Mouse (Mus musculus) kidney, embryonic 14.5 days (tissue): ENCODE measurements around the gene Phlda1. TPM values are rescaled to one million over a fixed set of nuclear protein-coding genes. Genes with fewer than 3 reads are reported as not detected.
A peak's percentile ranks its signal among the peaks of the same experiment; 100 is the strongest.

Source experiments
- ATAC-seq: fragments of 200-750 bp; cut with Nextera tagmentation; 2 replicates; pipeline ENCODE4 v1.8.0; 2017; ENCODE audit warnings: moderate number of reproducible peaks, mild to moderate bottlenecking, moderate TSS enrichment, moderate library complexity; ENCODE audit not compliant: low FRiP score, low TSS enrichment
- H3K27ac ChIP-seq: fragments of 300-500 bp; sonication (generic); 2 replicates; pipeline ENCODE4 v1.5.1; 2014; ENCODE audit warnings: low read depth, mild to moderate bottlenecking, low read length, moderate library complexity, mixed read lengths
- H3K27me3 ChIP-seq: fragments of 300-500 bp; sonication (generic); 2 replicates; pipeline ENCODE4 v1.6.1; 2014; ENCODE audit warnings: mild to moderate bottlenecking, low read length; ENCODE audit not compliant: control insufficient read depth, insufficient read depth
- H3K36me3 ChIP-seq: fragments of 300-500 bp; sonication (generic); 2 replicates; pipeline ENCODE4 v1.6.1; 2014; ENCODE audit warnings: low read length, mixed read lengths; ENCODE audit not compliant: control insufficient read depth, insufficient read depth
- H3K4me1 ChIP-seq: fragments of 300-500 bp; sonication (generic); 2 replicates; pipeline ENCODE4 v1.6.1; 2014; ENCODE audit warnings: low read length, mixed read lengths; ENCODE audit not compliant: control insufficient read depth, insufficient read depth
- H3K4me2 ChIP-seq: fragments of 300-500 bp; sonication (generic); replicated peaks from 2 replicates; pipeline ENCODE4 v1.6.1; 2014; ENCODE audit warnings: low read depth, mild to moderate bottlenecking, low read length
- H3K4me3 ChIP-seq: fragments of 300-500 bp; sonication (generic); 2 replicates; pipeline ENCODE4 v1.5.1; 2014; ENCODE audit warnings: mild to moderate bottlenecking, low read length
- H3K9ac ChIP-seq: fragments of 300-500 bp; sonication (generic); 2 replicates; pipeline ENCODE4 v1.6.1; 2014; ENCODE audit warnings: low read depth, mild to moderate bottlenecking, low read length, moderate library complexity
- H3K9me3 ChIP-seq: fragments of 300-500 bp; sonication (generic); 2 replicates; pipeline ENCODE4 v1.6.1; 2016; ENCODE audit warnings: low read length; ENCODE audit not compliant: control insufficient read depth
- WGBS: fragments of 180-500 bp; shearing (Covaris S2); extraction: QIAGEN DNeasy Blood & Tissue Kit; methylation state at CpG from one replicate; pipeline ENCODE4 v1.1.7; 2014; 5-methylcytosine and 5-hydroxymethylcytosine counted together
- polyA plus RNA-seq: library from polyadenylated mRNA; unstranded; fragments of >200 nt; fragmentation: Nextera tagmentation; extraction: Ambion mirVana; gene quantifications from 2 replicates; pipeline ENCODE4 v1.2.1, GENCODE M21; 2014

The Phlda1 gene
- polyA plus RNA-seq, 1 experiment from 2014 or later = 42.3 TPM

DNA sequence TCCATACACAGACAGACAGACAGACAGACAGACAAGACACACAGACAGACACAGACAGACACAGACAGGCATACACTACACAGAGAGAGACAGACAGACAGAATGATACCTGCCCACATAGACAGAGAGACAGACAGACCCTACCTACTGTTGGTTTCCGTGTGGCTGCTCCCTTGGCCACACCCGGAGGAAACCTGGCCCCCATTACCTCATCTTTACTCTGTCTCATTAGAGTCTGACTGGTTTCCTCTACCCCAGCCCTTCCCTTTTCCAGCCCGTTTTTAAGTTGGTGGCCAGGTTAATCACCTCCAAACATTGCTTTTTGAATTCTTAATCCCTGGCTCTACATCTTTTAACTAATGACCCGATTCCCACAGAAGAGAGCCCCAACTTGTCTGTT is 22.2 kb downstream of the Phlda1 start:
- Histone ChIP-seq H3K27me3 (no peaks in the 10 kb centered on the region), H3K4me2 (no peak overlapping the region; the same call in 1 of the 2 replicates), H3K9me3 (no peaks in the 10 kb centered on the region), H3K9ac (no peak overlapping the region), H3K27ac (no peak overlapping the region), H3K36me3 (no peaks in the 10 kb centered on the region), H3K4me3 (no peak overlapping the region), H3K4me1 (peaks cover 5% of the 10 kb centered on the region)
- WGBS = 32% methylated on average over 4 of the region's 4 CpGs
- peak; percentile 33; the same call in 1 of the 2 replicates for ATAC-seq

DNA sequence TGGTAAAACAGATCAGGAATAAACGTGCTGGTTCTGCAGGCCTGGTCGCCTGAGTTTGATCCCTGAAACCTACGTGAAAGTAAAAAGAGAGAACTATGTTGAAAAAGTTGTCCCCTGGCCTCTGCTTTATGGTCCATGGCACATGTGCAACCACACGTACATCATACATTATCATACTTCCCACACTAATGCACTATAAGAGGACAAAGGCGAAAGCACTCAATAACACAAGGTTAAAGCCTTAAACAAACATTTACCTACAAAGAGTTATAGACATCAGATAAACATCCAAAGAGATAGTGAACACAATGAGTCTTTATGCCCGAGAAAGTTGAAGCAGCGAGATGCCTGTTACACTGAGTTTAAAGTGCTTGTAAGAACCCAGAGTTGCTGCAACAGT is 24.3 kb downstream of the Phlda1 start:
- H3K27ac ChIP-seq = no peak overlapping the region
- no peak overlapping the region for H3K9ac ChIP-seq
- no peaks in the 10 kb centered on the region for H3K27me3 ChIP-seq
- no peak overlapping the region for H3K4me2 ChIP-seq
- no peak for ATAC-seq
- H3K4me1 ChIP-seq = peaks cover 8% of the 10 kb centered on the region
- 65% methylated on average over 7 of the region's 7 CpGs for WGBS
- H3K9me3 ChIP-seq = no peaks in the 10 kb centered on the region
- no peaks in the 10 kb centered on the region for H3K36me3 ChIP-seq
- no peak overlapping the region for H3K4me3 ChIP-seq

DNA sequence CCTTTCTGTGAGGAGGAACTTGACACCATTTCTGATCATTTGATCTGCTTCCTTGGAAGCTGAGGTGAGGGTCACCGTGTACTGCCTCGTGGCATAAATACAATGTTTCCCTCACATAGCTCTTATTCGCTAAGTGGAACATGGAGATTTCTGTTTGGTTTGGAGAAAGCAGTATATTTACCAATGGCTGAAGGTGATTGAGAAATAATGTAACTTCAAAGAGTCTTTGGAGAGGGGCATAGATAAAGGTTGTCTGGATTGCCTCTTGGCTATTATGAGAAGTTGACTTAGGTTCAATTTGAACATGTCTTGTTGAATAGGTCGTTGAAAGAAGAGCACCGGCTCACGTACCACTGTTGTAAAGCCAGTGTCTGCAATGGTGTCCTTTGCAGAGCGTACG is 28.6 kb downstream of the Phlda1 start:
- Histone ChIP-seq H3K9ac (no peak overlapping the region), H3K27ac (no peak overlapping the region), H3K4me3 (no peak overlapping the region), H3K27me3 (no peaks in the 10 kb centered on the region), H3K36me3 (no peaks in the 10 kb centered on the region), H3K9me3 (no peaks in the 10 kb centered on the region), H3K4me2 (no peak overlapping the region), H3K4me1 (peaks cover 22% of the 10 kb centered on the region)
- WGBS = 69% methylated on average over 8 of the region's 8 CpGs
- no peak for ATAC-seq

DNA sequence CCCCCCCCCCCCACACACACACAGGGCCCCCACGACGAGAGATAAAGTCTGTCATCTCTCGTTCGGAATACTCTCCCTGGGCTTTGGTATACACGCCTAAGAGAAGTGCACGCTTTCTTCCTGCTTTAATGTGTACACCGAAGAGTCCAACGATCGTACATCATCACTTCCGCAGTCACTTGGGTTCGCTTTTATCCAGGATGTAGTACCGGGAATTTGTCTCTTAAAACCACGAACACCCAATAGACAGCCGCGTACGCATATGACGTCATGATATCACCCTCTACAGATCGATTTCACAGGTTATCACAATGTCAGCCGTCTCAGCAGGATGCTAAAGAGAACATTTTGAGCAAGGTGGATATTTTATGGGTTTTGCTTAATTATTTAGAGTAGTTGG is 31.3 kb downstream of the Phlda1 start:
- Histone ChIP-seq H3K27ac (no peak overlapping the region), H3K9me3 (no peaks in the 10 kb centered on the region), H3K4me2 (no peak overlapping the region), H3K9ac (no peak overlapping the region), H3K36me3 (no peaks in the 10 kb centered on the region), H3K4me3 (no peak overlapping the region), H3K4me1 (peaks cover 34% of the 10 kb centered on the region), H3K27me3 (no peaks in the 10 kb centered on the region)
- no peak for ATAC-seq
- 71% methylated on average over 19 of the region's 19 CpGs for whole genome bisulfite sequencing

DNA sequence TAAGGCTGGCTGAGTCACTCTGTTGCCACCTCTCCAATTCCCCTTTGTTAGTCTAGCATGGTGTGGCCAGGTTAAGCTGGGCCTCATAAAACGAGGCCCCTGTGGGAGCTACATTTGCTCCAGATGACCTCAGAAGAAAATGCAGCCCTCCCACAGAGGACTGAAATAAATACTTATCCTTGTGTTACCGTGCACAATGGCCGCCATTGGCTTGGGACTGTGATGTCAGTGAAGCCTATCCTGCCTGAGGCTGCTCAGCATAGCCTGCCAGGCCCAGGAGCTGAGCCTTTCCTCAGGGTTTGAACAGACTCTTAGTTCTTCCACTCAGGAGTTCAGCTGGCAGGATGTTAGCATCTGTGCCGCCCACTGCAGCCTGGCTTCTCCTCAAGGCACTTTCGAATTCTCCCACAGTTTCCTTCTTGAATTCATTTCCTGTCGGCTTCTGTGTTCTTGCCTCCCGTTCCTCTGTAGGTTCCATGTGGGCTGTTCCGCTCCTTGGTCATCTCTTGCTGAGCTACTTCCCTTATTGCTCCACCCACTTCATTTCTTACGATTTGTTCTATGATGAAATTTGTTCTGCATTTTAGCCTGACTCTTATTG is 33.7 kb downstream of the Phlda1 start:
- Histone ChIP-seq H3K4me2 (0 out of 2 replicates have a peak overlapping the region, but pooled peaks have one; percentile 3), H3K4me3 (no peak overlapping the region), H3K9ac (no peak overlapping the region), H3K27ac (peak overlapping the region; percentile 51; the same call in 1 of the 2 replicates), H3K4me1 (peaks cover 40% of the 10 kb centered on the region), H3K27me3 (no peaks in the 10 kb centered on the region), H3K36me3 (no peaks in the 10 kb centered on the region), H3K9me3 (no peaks in the 10 kb centered on the region)
- peak; percentile 71 for ATAC-seq
- WGBS = 8% methylated on average over 9 of the region's 9 CpGs

DNA sequence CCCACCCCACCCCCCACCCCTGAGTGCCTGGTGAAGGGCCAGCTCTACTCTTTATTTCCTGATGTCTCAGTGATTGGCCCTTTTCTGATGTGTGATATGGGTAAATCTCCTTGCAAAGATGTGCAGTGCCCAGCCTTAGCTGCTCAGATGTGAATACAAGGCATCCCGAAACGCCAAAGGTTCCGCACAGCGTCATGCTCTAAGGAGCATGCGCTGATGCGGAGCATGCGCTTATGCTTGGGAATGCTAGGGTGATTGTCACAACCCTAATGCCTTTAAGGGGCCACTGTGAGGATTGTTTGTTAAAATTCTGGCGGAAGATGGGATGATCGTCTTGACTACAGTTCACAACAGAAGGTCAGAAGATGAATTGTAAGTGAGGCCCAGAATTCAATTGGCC is 34.6 kb downstream of the Phlda1 start:
- Histone ChIP-seq H3K27ac (peak overlapping the region; percentile 51), H3K36me3 (no peaks in the 10 kb centered on the region), H3K9ac (no peak overlapping the region), H3K27me3 (no peaks in the 10 kb centered on the region), H3K4me1 (peaks cover 40% of the 10 kb centered on the region), H3K9me3 (no peaks in the 10 kb centered on the region), H3K4me3 (no peak overlapping the region), H3K4me2 (no peak overlapping the region)
- 0 out of 2 replicates have a peak, but pooled peaks have one; percentile 29 for ATAC-seq
- WGBS = 47% methylated on average over 9 of the region's 9 CpGs

DNA sequence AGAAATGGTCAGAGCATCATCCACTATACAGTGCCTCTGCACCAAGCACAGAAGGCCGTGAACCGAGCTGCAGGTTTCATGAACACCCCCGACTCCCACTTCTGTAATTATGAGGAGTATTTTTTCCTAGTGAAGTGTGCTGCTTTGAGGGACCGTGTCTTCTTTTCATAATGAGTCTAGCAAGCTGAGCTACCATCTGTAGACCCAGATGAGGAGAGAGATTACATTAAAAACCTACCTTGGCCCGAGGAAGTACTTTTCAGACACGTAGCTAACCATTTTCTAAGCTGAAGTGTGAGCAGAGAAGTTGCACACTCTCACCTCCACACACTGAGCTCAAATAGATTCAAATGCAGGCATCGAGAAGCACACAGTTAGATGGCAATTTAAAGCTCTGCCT is 37.0 kb downstream of the Phlda1 start:
- Histone ChIP-seq H3K9ac (no peak overlapping the region), H3K4me3 (no peak overlapping the region), H3K4me2 (no peak overlapping the region), H3K36me3 (no peaks in the 10 kb centered on the region), H3K27ac (no peak overlapping the region), H3K9me3 (no peaks in the 10 kb centered on the region), H3K27me3 (no peaks in the 10 kb centered on the region), H3K4me1 (peaks cover 37% of the 10 kb centered on the region)
- 72% methylated on average over 7 of the region's 7 CpGs for WGBS
- ATAC-seq = no peak

DNA sequence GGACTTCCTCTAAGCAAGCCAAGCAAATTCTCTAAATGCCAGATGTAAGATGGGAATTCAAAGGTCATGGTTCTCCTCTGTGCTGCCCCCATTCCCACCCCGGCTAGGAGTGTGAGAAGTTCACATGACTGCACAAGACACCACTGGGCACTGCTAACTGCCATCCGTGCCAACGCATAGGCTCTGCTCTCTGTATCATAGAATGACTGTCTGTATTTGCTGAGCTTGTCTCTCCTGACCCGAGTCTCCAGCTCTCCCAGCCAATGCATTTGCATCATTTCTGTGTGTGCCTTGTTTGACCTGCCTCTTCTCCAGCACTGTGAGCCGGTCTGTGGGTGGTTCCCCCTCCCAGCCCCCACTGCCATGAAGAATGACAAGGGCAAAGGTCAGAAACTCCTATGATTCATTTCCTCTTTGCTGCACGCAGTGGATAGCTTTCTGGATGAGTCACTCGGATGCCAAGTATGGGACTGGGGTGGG is 37.7 kb downstream of the Phlda1 start:
- H3K27me3 ChIP-seq = no peaks in the 10 kb centered on the region
- H3K36me3 ChIP-seq = no peaks in the 10 kb centered on the region
- no peak overlapping the region for H3K27ac ChIP-seq
- no peak overlapping the region for H3K4me2 ChIP-seq
- 34% methylated on average over 7 of the region's 7 CpGs for WGBS
- ATAC-seq = 0 out of 2 replicates have a peak, but pooled peaks have one; percentile 10
- H3K9me3 ChIP-seq = no peaks in the 10 kb centered on the region
- H3K9ac ChIP-seq = no peak overlapping the region
- peaks cover 30% of the 10 kb centered on the region for H3K4me1 ChIP-seq
- H3K4me3 ChIP-seq = no peak overlapping the region

DNA sequence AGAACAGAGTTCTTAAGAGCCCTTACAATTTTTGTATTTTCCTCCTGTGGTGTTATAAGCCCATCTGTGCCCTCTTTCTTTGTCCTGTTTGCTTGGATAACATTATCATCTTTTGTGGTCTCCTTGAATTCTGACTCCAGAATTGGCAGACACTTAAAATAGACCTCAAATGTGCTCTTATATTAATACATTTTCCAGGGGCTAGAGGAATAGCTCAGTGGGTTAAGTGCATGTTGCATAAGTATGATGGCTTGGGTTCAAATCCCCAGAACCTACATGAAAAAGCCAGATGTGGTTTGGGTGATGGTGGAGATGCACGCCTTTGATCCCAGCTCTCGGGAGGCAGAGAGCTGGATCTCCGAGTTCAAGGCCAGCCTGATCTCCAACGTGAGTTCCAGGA is 38.2 kb downstream of the Phlda1 start:
- Histone ChIP-seq H3K27ac (no peak overlapping the region), H3K36me3 (no peaks in the 10 kb centered on the region), H3K4me2 (no peak overlapping the region), H3K9ac (no peak overlapping the region), H3K4me1 (peaks cover 25% of the 10 kb centered on the region), H3K9me3 (no peaks in the 10 kb centered on the region), H3K27me3 (no peaks in the 10 kb centered on the region), H3K4me3 (no peak overlapping the region)
- ATAC-seq = no peak
- 77% methylated on average over 4 of the region's 4 CpGs for WGBS
